Mouse (Mus musculus) T-helper 17 cell (primary cell): ENCODE measurements around the gene Chst13.

ENCODE experiments used
- in situ Hi-C, 2 experiments: fragments of 300-600 bp; cut with MboI, MseI; formaldehyde crosslinking; loops; 1 replicate in 1 of 2; 2 replicates in 1 of 2; pipeline ENCODE4 v1.15.1; 2025; ENCODE audit warnings: high pct_unique_total_duplicates in 2 of 2

Chst13 gene

DNA sequence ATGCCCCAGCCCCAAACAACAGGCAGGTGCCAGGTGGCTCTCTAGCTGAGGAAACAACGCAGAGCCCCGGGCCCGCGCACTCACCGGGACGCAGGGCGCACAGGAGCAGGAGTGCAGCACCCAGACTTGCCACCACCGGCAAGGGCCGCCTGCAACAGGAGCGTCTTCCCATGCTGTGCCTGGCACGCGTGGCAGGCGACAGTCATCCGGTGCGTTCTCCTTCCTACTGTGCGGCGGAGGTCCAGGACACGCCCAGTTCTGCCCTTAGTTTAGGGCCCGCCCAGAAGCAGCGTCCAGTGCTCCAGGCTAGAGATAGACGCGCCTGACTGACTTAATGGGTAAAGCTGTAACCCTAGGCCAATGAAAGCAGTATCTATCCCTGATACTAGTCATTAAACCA is at the start of gene Chst13:
Gene Chst13 (minus strand): TSS at position 195 of the 400 bp plus-strand sequence.
- in situ Hi-C loops = loop anchor here in 1 of 2 experiments (10.0 kb wide), 1 partner anchor 640 kb away; no protein-coding TSS in a partner anchor

DNA sequence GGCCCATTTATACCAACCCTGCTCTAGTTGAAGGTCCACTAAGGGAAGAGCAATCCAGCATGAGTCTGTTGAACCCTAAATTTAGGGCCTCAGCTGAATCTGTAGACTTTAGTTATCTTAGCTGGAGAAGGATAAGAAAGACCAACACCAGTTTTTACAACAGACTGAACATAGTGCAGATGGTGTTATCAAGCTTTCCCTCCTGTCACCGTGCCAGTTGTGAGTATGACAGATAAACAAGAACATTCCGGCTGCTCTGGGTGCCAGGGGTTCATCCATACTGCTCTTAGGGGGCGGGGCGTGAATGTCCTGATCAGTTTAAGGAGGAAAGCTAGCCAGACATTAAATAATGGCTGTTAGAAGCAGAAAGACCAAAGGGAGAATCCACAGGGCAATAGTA is 49.7 kb upstream of the Chst13 start:
- in situ Hi-C loops = loop anchor here (25.0 kb wide), 3 partner anchors 1462 to 1838 kb away; partner anchors contain the start of genes Mrps25 (in 1 of the 2), Rbsn (in 1 of the 2) and Tpra1 (in 1 of the 2)

DNA sequence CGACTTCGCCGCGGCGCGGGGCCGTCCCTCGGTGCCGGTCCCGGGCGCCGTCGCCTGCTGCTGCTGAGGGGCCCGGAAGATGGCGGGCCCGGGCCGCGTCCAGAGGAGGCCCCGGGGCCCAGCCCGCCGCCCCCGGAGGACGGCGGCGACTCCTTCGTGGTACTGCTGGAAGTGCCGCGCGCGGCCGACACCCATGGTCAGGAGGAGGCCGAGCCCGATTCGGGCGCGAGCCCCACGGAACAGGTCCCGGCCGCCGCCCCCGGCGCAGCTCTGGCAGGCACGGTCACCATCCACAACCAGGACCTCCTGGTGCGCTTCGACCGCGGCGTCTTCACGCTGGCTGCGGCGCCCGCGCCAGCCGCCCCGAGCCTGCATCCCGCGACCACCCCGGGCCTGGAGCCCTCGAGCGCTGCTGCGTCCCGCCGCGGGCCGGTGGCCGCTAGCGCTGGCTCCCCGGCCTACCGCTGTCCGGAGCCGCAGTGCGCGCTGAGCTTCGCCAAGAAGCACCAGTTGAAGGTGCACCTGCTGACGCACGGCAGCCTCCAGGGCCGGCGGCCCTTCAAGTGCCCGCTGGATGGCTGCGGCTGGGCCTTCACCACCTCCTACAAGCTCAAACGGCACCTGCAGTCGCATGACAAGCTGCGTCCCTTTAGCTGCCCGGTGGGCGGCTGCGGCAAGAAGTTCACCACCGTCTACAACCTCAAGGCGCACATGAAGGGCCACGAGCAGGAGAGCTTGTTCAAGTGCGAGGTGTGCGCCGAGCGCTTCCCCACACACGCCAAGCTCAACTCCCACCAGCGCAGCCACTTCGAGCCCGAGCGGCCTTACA is 45.0 kb upstream of the Chst13 start:
- in situ Hi-C loops = loop anchor here in 1 of 2 experiments (25.0 kb wide), 2 partner anchors 1458 to 1817 kb away; partner anchors contain the start of genes Mrps25 and Tpra1

DNA sequence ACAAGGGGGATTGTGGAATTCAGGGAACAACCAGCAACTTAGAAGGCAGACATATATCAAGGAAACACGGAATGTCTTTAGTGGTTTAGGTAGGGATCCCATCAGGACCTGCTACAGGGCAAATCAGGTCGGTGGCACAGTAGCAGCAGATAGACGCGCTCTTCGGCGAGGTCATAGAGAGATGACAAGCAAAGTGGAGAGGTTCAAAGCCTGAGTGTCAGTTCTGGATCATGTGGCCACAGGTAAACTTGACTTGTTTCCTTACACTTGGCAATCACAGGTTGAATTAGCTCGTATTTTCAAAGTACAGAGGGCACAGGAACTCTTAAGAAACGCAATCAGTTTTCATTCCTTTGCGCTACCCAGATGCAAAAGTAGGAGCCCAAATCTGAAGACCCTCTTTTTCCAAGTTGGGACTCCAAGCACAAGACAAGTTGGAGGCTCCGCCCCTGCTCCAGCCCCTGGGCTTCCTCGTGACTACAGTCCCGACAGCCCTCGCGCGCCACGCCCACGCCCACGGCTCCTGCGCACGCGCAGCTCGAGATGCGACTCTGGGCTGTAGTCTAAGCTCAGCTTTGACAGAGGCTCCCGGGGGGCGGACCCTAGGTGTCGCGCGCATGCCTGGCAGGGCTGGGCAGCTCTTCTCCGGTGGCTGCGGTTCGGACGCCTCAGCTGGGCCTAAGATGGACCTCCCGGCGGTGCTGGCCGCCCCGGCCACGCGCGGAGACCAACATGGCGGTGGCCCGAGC is 44.2 kb upstream of the Chst13 start, which contains the start of gene Zxdc:
Gene Zxdc (plus strand): TSS at position 517 of the 749 bp plus-strand sequence.
- in situ Hi-C loops = loop anchor here in 1 of 2 experiments (25.0 kb wide), 2 partner anchors 1457 to 1818 kb away; partner anchors contain the start of genes Mrps25 and Tpra1

DNA sequence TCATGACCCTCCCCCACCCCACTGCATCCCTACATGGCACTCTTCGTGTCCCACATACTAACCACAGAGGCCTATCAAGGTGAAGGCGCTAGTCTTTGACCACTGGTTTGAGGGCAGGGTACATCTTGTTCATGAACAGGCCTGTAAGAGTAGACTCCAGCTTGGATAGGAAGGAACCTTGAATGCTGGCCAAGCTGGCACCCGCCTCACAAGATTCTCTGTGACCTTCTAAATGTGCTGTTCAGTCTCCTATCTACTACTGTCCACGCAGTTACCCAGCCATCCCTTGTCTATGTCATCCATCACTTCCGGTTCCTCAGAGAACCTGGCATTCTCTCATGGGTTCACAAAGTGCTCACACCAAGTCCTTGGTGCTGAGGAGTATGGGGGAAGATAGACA is 38.3 kb upstream of the Chst13 start:
- in situ Hi-C loops = loop anchor here in 1 of 2 experiments (25.0 kb wide), 2 partner anchors 1451 to 1824 kb away; partner anchors contain the start of genes Mrps25 and Tpra1

DNA sequence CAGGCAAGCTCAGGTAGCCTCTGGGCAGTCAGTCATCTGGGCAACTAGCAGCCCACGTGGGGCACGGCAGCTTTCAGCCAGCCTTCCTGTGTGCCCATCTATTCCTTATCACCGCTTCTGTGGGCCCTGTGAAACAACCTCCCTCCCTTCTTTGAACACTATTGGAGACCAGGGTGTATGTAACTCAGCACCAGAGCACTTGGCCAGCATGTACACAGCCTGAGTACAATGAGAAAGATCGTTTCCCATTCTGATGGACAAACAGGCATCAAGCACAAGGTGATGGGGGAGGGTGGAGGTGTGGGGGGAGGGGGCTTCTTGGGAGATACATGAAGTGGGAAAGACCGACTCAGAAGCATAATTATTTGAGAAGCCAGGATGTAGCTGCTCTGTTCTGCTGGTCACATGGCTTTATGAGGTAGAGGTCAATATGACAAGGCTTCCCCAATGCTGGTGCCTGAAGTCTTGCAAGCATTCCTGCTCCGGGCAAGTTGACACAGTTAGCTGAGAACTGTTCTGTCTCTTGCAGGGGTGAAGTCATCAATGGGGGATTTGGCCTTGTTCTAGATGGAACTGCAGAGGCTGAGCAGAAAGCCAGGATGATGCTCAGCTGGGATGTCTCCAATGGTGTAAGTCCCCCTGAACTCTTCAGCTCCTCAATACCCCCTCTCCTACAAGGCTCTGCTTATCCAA is 36.1 kb upstream of the Chst13 start:
- in situ Hi-C loops = loop anchor here in 1 of 2 experiments (25.0 kb wide), 2 partner anchors 1449 to 1826 kb away; partner anchors contain the start of genes Mrps25 and Tpra1

DNA sequence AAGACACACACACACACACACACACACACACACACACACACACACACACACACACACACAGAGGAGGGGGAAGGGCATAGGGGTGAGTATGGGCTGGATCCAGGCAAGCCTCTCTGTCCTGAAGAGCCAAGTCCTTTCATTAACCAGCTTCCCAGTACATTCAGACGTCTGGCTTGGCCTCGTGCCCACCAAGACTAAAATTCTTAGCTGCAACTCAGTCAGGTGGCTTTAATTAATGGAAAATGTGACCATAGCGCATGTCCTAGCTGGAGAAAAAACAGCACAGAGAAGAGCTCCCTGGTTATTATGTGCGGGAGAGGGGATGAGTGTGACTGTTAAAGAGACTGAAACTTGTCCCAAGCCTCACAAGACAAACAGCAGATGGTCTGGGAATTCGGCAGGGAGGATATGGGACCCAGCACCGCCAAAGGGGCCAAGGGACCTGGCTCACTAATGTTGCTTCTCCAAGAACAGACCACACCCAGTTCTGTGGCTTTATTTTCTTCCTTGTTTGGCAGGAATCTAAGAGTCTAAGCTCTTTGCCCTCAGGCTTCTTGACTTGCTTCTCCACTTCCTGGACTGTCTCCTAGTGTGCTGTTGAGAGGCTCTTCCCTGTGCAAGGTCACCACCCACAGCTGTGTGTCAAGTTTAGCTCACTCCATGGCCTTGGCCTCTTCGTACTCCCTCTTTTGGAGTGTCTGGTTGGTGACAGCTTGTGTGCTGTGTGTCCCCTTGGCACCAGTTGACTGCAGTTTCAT is 35.2 kb upstream of the Chst13 start:
- in situ Hi-C loops = loop anchor here in 1 of 2 experiments (25.0 kb wide), 2 partner anchors 1448 to 1827 kb away; partner anchors contain the start of genes Mrps25 and Tpra1

DNA sequence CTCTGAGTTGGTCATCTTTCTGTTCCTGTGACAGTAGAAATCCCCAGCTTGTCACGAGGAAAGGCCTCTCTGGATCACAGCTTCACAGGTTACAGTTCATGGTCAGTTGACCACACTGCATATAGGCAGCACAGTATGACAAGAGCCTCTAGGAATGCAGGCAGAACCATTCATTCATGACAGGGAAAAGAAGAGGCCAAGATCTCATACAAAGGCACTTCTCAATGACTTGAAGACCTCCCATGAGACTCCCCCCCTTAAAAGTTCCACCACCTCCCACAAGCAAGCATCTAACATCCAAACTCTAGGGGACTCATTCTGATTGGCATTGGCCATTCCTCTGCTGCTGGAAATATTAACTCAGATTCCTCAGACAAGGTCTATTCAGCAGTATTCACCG is 34.5 kb upstream of the Chst13 start:
- in situ Hi-C loops = loop anchor here in 1 of 2 experiments (25.0 kb wide), 2 partner anchors 1447 to 1828 kb away; partner anchors contain the start of genes Mrps25 and Tpra1

DNA sequence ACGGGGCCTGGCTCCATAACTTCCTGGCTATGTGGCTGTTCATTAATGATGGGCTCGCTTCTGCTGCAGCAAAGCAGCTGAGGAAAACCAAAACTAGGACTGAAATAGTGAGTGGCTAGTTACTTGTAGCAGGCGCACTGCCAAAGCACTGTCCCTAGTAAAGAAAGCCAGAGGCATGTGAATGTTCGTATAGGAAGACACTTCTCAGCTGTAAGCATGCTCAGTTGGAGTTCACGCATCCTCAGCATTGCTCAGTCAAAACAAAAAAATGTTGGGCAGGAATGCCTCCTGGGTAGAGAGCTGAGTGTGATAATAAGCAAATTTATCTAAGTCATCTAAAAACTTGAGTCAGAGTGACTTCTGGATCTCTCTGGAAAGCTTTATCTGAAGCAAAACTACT is 33.2 kb upstream of the Chst13 start:
- in situ Hi-C loops = loop anchor here in 1 of 2 experiments (25.0 kb wide), 2 partner anchors 1446 to 1829 kb away; partner anchors contain the start of genes Mrps25 and Tpra1

DNA sequence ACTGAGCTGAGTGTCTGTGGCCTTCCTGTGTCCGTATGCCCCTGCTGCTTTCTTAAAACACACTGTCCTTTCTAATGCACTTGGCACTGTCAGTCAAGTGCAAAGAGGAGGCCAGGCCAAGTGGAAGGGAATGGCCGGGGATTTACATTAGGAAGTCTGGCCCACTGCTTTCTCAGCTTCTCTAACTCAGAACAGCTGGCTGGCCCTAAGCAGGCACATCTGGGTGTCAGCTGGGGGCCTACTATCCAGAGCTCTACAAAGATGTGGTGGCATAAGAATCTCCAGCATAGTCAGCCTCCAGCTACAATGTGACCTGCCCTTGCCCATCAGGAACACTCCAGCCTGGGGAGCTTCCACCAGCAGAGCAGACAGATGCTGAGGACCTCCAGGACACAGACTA is 25.0 kb upstream of the Chst13 start:
- in situ Hi-C loops = loop anchor here in 1 of 2 experiments (25.0 kb wide), 2 partner anchors 1438 to 1837 kb away; partner anchors contain the start of genes Mrps25 and Tpra1

DNA sequence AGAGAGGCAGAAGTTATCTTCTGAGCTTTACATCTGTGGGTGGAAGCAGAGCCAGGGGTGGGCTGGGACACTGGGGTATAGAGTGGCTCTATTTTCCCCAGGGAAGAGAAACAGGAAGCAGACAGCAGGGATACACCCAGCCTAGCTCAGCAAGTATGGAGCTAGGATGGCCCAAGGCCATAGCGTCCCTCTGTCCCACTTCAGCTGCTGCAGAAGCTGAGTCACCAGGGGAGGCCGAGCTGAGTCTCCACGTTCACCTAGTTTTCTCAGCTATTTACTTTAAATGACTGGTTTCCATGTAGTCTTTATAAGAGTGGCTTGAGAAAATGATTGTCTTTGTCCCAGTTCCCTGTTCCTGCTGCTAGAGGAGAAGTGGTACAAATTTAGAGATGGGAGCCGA is 23.5 kb upstream of the Chst13 start:
- in situ Hi-C loops = no loop called here

DNA sequence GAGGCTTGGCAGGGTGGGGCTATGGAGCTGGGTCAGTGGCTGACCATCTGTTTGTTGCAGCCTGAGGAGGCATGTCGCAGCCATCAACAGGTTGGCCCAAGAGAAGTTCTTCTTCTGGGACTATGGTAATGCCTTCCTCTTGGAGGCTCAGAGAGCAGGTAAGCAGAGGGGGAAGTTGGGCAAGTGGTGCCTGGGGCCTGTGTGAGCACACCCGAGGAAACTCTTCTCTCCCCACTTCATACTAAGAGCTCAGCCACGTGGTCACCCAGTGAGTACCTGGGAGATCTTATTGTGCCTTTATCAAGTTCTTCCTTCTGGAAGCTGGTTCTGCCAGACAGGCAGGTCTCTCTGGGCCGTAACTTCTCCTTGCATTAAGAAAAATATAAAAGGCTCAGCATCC is 22.2 kb upstream of the Chst13 start:
- in situ Hi-C loops = no loop called here

DNA sequence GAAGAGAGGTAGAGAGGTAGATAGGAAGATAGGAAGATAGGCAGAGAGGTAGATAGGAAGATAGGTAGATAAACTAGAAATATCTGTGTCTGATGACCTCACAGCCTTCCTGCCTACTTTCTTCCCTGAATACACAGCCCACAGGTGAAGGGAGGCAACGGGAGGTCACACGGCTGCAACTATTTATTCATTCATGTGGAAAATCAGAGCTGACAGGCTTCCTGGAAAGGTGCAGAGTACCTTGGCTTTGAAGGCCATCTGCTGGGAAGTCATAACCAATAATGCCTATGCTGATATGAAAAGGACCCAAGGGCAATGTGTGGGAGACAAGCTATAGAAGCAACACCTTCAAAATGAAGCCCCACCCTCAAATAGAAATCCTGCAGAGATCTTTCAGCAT is 17.4 kb upstream of the Chst13 start:
- in situ Hi-C loops = no loop called here

DNA sequence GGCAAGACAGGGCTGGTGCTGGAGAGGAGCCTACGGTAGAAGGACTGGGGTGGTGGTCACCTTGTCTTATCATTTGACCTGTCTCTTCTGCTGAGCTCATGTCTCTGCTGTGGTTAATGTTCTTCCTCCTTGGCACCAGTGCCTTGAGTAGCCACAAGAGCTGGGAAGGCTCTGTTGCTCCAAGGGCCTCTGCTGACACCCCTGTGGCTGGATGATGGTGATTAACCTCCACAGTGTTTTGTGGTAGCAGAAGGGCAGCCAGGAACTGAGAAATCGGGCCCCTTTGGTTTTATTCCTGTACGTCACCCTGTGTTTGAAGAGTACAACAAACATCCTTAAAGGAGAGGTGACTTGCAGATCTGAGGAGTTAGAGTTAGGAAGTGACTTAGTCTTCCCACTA is 9.3 kb upstream of the Chst13 start:
- in situ Hi-C loops = loop anchor here in 1 of 2 experiments (5.0 kb wide), 1 partner anchor 652 kb away; no protein-coding TSS in a partner anchor

DNA sequence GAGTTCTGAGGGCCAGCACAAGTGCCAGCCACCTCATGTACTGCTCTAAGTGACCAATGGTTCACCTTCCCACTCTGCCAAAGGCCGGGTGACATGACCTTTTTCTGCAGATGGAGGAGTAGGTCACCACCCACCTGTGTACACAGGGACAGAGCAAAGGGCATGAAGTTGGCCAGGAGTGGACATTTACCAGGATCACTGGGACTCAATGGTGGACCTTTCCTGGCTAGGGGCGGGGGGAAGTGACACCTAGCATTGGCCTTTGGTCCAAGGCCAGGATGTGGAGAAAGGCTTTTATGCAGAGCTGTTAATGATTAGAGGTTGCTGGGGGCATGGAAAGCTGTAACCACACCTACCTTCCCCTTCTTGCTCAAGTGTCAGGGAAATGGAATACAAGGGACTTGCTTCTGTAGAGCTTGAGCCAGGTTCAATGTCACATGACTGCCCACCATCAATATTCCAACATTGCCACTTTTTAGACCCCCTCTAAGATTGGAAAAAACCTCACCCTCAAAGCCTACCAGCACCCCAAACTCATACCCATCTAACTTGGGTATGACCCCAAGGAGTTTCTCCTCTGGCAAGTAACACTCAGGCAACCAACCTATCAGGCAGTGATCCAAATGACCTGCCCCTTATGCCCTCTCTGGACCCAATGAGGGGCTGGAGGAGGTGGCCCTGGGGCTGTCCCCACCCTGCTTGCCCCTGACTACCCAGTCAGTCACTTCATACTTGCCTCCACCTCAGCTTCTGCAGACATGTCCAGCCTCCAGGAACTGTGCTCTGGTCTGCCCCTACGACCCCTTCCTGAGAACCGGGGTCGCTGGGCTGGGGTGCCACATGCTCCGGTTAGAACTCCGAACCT is 7.8 kb upstream of the Chst13 start, which contains the start of gene Uroc1:
Gene Uroc1 (plus strand): TSS at position 724 of the 865 bp plus-strand sequence.
- in situ Hi-C loops = loop anchor here in 1 of 2 experiments (5.0 kb wide), 1 partner anchor 650 kb away; no protein-coding TSS in a partner anchor

DNA sequence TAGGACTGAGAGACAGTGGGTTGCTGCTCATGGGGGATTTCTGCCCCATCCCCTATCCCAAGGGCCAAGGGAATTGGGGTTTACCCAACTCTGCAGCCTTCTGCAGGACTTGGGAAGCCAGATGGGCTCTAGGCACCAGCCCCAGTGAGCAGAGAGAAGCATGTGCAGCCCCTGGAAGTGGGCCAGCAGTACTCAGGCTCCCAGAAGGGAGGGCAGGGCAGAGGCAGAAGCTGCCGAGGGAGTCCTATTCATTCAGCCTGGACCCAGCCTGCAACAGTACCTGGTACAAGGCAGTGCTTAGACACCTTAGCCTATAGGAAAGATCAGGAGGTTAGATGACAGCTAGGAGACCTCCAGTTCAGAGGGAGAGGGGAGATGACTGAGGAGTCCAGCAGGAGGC is 5.0 kb upstream of the Chst13 start:
- in situ Hi-C loops = loop anchor here (5.0 to 10.0 kb wide), 2 partner anchors 645 to 648 kb away; no protein-coding TSS in a partner anchor

DNA sequence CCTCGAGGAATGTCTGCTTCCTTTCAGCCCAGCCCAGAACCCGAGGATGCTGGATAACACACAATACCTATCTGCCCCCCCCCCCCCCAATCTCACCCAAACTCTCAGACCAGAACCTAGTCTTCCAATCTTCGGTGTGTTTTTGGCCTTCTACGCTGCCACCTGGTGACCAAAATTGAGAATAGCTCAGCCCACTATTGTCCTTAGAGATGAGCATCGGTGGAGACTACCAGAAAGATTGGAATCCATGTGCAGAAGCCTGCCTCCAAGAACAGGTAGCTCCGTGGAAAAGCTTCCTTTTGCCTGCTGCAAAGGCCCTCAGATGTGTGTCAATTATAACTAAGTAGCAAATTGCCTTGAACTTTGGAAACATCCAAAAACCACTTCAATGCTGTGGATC is 2.7 kb upstream of the Chst13 start:
- in situ Hi-C loops = loop anchor here in 1 of 2 experiments (10.0 kb wide), 1 partner anchor 643 kb away; no protein-coding TSS in a partner anchor

DNA sequence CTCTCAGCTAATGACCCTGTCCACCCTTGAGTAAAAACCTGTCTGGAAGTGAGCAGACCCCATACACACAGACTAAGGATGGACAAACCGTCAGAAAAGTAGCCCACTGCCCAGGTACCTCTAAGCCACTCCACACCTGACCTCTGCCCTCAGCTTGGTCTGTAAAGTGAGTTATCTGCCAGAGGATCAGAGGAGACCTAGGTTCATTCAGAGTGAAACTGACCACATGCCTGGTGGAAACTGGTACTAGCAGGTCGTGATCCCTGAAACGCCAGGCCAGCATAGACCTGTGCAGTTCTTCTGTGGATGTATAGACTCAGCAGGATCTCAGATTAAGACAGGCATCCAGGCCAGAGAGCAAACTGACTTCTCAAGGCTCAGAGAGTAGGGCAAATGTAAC is 522 bp downstream of the Chst13 start:
- in situ Hi-C loops = loop anchor here in 1 of 2 experiments (10.0 kb wide), 1 partner anchor 640 kb away; no protein-coding TSS in a partner anchor
